Mouse (Mus musculus): ENCODE data around the gene B020031M17Rik. TPM values are rescaled to one million over a fixed set of nuclear protein-coding genes. Genes with fewer than 3 reads are reported as not detected.
"Not testable (repeated sequence)": the region's sequence is repeated elsewhere in the genome, so short reads cannot be mapped to it uniquely, and the experiment has no call there.

B020031M17Rik gene
- polyA plus RNA-seq (2012; rRNA removed), result not detected in 2 replicates

DNA sequence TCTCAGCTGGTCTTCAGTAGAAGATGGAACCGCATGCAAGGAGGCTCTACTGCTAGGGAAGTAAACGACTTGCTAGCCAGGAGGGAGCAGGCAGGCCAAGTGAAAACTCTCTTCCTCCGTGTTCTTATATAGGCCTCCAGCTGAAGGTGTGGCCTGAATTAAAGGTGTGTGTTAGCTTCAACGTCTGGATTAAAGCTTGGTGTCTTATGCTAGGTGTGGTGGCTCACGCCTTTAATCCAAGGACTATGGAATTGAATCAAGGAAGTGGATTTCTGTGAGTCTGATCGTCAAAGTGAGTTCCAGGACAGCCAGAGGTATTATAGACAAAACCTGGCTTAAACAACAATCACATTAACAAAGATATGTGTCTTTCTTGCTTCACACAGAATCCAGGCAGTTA lies at the start of gene B020031M17Rik:
TSS of gene B020031M17Rik (minus strand) at position 101 of the 400 bp plus-strand sequence.
- not testable (repeated sequence) for H3K4me1 ChIP-seq (ENCODE audit: control insufficient read depth, insufficient read depth, low read length); H3K36me3 ChIP-seq (ENCODE audit: control insufficient read depth, insufficient read depth, low read length); H3K4me3 ChIP-seq (ENCODE audit: control insufficient read depth, low read depth, low read length); H3K27me3 ChIP-seq (ENCODE audit: control insufficient read depth, insufficient read depth, low read length); H3K27ac ChIP-seq (ENCODE audit: control insufficient read depth, insufficient read depth, low read depth, low read length)

GRCm38 (mm10) chr13:119999215-119999614 lies 48.6 kb upstream of the B020031M17Rik start:
- H3K4me1 ChIP-seq (ENCODE audit: control insufficient read depth, insufficient read depth, low read length); H3K27me3 ChIP-seq (ENCODE audit: control insufficient read depth, insufficient read depth, low read length); H3K27ac ChIP-seq (ENCODE audit: control insufficient read depth, insufficient read depth, low read depth, low read length); H3K4me3 ChIP-seq (ENCODE audit: control insufficient read depth, low read depth, low read length); H3K36me3 ChIP-seq (ENCODE audit: control insufficient read depth, insufficient read depth, low read length): not testable (repeated sequence)

GRCm38 (mm10) chr13:119998442-119999086 lies 48.0 kb upstream of the B020031M17Rik start:
- H3K27ac ChIP-seq (ENCODE audit: control insufficient read depth, insufficient read depth, low read depth, low read length); H3K27me3 ChIP-seq (ENCODE audit: control insufficient read depth, insufficient read depth, low read length); H3K4me3 ChIP-seq (ENCODE audit: control insufficient read depth, low read depth, low read length); H3K4me1 ChIP-seq (ENCODE audit: control insufficient read depth, insufficient read depth, low read length); H3K36me3 ChIP-seq (ENCODE audit: control insufficient read depth, insufficient read depth, low read length): not testable (repeated sequence)

GRCm38 (mm10) chr13:119991917-119992496 lies 41.4 kb upstream of the B020031M17Rik start:
- not testable (repeated sequence) for H3K36me3 ChIP-seq (ENCODE audit: control insufficient read depth, insufficient read depth, low read length); H3K4me1 ChIP-seq (ENCODE audit: control insufficient read depth, insufficient read depth, low read length); H3K4me3 ChIP-seq (ENCODE audit: control insufficient read depth, low read depth, low read length); H3K27me3 ChIP-seq (ENCODE audit: control insufficient read depth, insufficient read depth, low read length); H3K27ac ChIP-seq (ENCODE audit: control insufficient read depth, insufficient read depth, low read depth, low read length)

GRCm38 (mm10) chr13:119991264-119991663 lies 40.7 kb upstream of the B020031M17Rik start:
- not testable (repeated sequence) for H3K36me3 ChIP-seq (ENCODE audit: control insufficient read depth, insufficient read depth, low read length); H3K4me1 ChIP-seq (ENCODE audit: control insufficient read depth, insufficient read depth, low read length); H3K27me3 ChIP-seq (ENCODE audit: control insufficient read depth, insufficient read depth, low read length); H3K27ac ChIP-seq (ENCODE audit: control insufficient read depth, insufficient read depth, low read depth, low read length); H3K4me3 ChIP-seq (ENCODE audit: control insufficient read depth, low read depth, low read length)

DNA sequence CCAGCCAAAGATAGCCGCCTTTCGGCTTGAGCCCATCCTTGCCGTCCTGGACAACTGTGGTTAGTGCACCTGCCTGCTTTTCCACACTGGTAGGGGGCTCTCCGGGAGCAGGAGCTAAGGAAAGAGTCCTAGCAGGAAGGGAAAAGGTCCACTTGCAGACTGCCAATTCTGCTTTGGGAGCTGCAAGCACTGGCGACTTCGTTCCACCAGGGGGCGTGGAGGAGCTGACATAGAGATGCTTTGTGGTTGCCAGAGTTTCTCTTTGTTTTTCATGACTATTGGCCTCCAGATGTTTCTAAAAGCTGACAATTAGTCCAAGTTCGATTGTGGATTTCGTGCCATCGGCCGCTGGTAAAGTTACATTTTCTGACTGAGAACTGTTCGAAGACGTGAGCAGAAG lies 18.6 kb upstream of the B020031M17Rik start:
- H3K4me1 ChIP-seq (ENCODE audit: control insufficient read depth, insufficient read depth, low read length); H3K4me3 ChIP-seq (ENCODE audit: control insufficient read depth, low read depth, low read length); H3K36me3 ChIP-seq (ENCODE audit: control insufficient read depth, insufficient read depth, low read length); H3K27me3 ChIP-seq (ENCODE audit: control insufficient read depth, insufficient read depth, low read length); H3K27ac ChIP-seq (ENCODE audit: control insufficient read depth, insufficient read depth, low read depth, low read length): not testable (repeated sequence)

DNA sequence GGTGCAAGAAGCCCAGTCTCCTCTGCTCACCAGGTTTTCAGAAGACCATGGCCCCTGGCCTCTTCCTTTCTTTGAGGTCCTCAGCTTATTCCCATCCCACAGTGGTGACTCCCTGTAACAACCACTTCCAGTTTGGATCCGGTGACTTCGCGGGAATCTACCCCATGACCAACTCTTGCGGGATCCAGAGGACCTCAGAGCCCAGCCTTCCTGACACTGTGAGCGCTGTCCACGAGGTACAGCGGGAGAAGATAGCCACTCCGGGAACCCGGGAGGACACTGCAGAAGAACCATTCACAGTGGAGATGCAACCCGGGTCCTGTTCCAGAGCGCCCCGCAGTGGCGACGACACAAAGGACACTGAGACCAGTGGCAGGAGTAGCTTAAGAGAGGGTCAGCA lies 17.6 kb upstream of the B020031M17Rik start:
- H3K4me1 ChIP-seq (ENCODE audit: control insufficient read depth, insufficient read depth, low read length); H3K36me3 ChIP-seq (ENCODE audit: control insufficient read depth, insufficient read depth, low read length); H3K27me3 ChIP-seq (ENCODE audit: control insufficient read depth, insufficient read depth, low read length); H3K4me3 ChIP-seq (ENCODE audit: control insufficient read depth, low read depth, low read length); H3K27ac ChIP-seq (ENCODE audit: control insufficient read depth, insufficient read depth, low read depth, low read length): not testable (repeated sequence)

GRCm38 (mm10) chr13:119965968-119966367 lies 15.4 kb upstream of the B020031M17Rik start:
- H3K4me1 ChIP-seq (ENCODE audit: control insufficient read depth, insufficient read depth, low read length); H3K27me3 ChIP-seq (ENCODE audit: control insufficient read depth, insufficient read depth, low read length); H3K27ac ChIP-seq (ENCODE audit: control insufficient read depth, insufficient read depth, low read depth, low read length); H3K36me3 ChIP-seq (ENCODE audit: control insufficient read depth, insufficient read depth, low read length); H3K4me3 ChIP-seq (ENCODE audit: control insufficient read depth, low read depth, low read length): not testable (repeated sequence)

GRCm38 (mm10) chr13:119965302-119965952 lies 14.8 kb upstream of the B020031M17Rik start:
- H3K27ac ChIP-seq (ENCODE audit: control insufficient read depth, insufficient read depth, low read depth, low read length); H3K4me1 ChIP-seq (ENCODE audit: control insufficient read depth, insufficient read depth, low read length); H3K4me3 ChIP-seq (ENCODE audit: control insufficient read depth, low read depth, low read length); H3K27me3 ChIP-seq (ENCODE audit: control insufficient read depth, insufficient read depth, low read length); H3K36me3 ChIP-seq (ENCODE audit: control insufficient read depth, insufficient read depth, low read length): not testable (repeated sequence)

DNA sequence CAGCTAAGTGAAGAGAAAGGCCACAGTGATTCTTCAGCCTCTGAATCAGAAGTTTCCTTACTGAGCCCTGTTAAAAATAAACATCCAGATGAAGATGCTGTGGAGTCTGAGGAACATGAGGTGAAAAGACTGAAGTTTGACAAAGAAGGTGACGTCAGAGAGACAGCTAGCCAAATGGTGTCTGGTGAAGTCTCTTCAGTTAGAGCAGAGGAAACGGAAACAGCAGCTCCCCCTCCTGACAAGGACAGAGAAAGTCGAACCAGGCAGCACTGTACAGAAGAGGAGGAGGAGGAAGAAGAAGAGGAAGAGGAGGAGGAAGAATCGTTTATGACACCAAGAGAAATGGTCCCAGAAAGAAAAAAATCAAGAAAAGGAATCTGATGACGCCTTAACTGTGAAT lies 12.2 kb upstream of the B020031M17Rik start:
- H3K4me3 ChIP-seq (ENCODE audit: control insufficient read depth, low read depth, low read length); H3K36me3 ChIP-seq (ENCODE audit: control insufficient read depth, insufficient read depth, low read length); H3K4me1 ChIP-seq (ENCODE audit: control insufficient read depth, insufficient read depth, low read length); H3K27ac ChIP-seq (ENCODE audit: control insufficient read depth, insufficient read depth, low read depth, low read length); H3K27me3 ChIP-seq (ENCODE audit: control insufficient read depth, insufficient read depth, low read length): not testable (repeated sequence)

DNA sequence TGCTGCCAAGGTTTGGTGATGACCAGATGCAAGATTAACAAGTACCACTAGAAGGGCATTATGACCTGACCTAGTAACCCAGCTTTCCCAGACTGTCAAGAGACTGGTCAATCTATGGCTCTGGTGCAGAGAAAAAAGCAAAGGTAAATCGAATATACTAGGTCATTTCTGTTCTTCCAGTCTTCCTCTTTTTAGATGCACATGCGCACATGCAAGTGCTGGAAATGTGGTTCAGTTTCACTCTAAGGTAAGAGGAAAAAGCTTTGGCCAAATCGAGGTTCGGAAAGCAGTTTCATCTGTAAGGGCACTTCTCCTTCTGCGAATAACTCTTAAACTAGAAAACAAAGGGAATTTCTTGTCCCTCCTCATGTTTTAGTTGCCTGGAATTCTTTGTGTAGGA lies 5.0 kb upstream of the B020031M17Rik start:
- not testable (repeated sequence) for H3K4me3 ChIP-seq (ENCODE audit: control insufficient read depth, low read depth, low read length); H3K27me3 ChIP-seq (ENCODE audit: control insufficient read depth, insufficient read depth, low read length); H3K4me1 ChIP-seq (ENCODE audit: control insufficient read depth, insufficient read depth, low read length)

DNA sequence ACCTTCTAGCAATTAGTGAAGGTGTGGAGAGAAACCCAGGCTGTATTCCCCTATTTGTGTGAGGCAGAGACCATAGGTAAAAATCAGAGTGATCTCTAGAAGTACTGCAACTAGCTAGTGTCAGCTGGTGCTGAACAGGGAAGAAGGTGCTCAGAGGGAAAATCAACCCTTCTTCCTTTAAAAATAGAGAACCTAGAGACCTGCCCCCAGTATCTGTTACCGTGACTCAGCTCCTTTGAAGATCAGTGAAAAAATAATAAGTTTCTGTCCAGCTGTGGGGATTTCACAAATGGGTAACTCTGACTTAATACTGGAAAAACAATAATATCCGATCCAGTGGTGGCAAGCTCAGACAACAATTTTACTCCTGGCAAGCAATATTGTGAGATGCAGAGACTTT lies 4.5 kb upstream of the B020031M17Rik start:
- H3K4me1 ChIP-seq (ENCODE audit: control insufficient read depth, insufficient read depth, low read length); H3K27me3 ChIP-seq (ENCODE audit: control insufficient read depth, insufficient read depth, low read length); H3K36me3 ChIP-seq (ENCODE audit: control insufficient read depth, insufficient read depth, low read length); H3K4me3 ChIP-seq (ENCODE audit: control insufficient read depth, low read depth, low read length); H3K27ac ChIP-seq (ENCODE audit: control insufficient read depth, insufficient read depth, low read depth, low read length): not testable (repeated sequence)

More for the DNA sequence above, 5.0 kb upstream of the B020031M17Rik start:
- H3K27ac ChIP-seq (ENCODE audit: control insufficient read depth, insufficient read depth, low read depth, low read length); H3K36me3 ChIP-seq (ENCODE audit: control insufficient read depth, insufficient read depth, low read length): not testable (repeated sequence)

Measured in testis, adult 2 months (tissue).